In the genomic region with DNA sequence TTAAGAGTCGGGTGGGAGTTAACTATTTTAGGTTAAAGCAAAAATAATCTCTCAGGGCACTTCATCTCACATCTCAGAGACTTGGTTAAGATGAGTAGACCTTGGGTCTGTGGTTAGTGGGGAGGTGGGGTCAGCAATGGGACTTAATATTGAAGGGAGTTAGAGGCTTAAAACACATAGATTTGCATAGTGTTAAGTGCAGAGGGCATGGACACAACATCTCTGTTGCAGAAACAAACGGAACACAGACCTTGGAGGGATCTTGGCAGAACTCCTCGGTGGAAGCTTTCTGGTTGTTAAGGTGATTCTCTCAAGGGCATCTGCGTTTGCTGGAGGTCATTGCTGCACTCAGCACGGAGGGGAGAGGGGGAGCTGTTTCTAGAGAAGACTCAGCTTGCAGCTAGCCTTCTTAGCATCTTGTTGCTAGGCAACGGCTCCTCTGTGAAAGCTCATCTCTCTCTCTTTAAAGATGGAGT, we compare ENCODE assay signal across 8 mouse cellular contexts. TPM values are rescaled to one million over a fixed set of nuclear protein-coding genes. Genes with fewer than 3 reads are reported as not detected.
DNase-seq lines count a peak whose midpoint lies in the region; ATAC-seq and TF ChIP-seq lines count a peak whose summit lies in the region.

No protein-coding gene starts in this region.

- 6% methylated on average over 6 of the region's 6 CpGs for WGBS in embryonic facial prominence, embryonic 12.5 days
- 5% methylated on average over 6 of the region's 6 CpGs for WGBS in hindbrain, embryonic 13.5 days
- WGBS in midbrain, embryonic 14.5 days: 3% methylated on average over 6 of the region's 6 CpGs
- whole genome bisulfite sequencing in stomach, postnatal 0 days: 3% methylated on average over 6 of the region's 6 CpGs

- H3K4me2 ChIP-seq in embryonic facial prominence, embryonic 12.5 days (replicated peaks): peak overlapping the region; percentile 58
- peak overlapping the region; percentile 52 for H3K4me2 ChIP-seq in hindbrain, embryonic 13.5 days
- peak overlapping the region; percentile 62 for H3K4me2 ChIP-seq in midbrain, embryonic 14.5 days (ENCODE audit: low read length)
- H3K4me2 ChIP-seq in stomach, postnatal 0 days (replicated peaks; ENCODE audit: low read depth): peak overlapping the region; percentile 51

- no peak for TF ChIP-seq CTCF in left cerebral cortex, adult 2 months (IDR thresholded peaks at IDR 0.05)
- TF ChIP-seq CTCF in stomach, postnatal 0 days (IDR thresholded peaks at IDR 0.05; ENCODE audit: low read depth): no peak

- peak; percentile 68 for DNase-seq in CD4-positive, CD25-positive, alpha-beta regulatory T cell, adult 2 months (ENCODE audit: low read depth, low spot score)
- DNase-seq in NIH3T3 (ENCODE audit: low read depth): peak; percentile 28
- DNase-seq in left cerebral cortex, adult 2 months (ENCODE audit: extremely low spot score in 1 of 2, low spot score in 2 of 2): peak; percentile 65 to 70
- DNase-seq in midbrain, embryonic 14.5 days: peak; percentile 97
- DNase-seq in stomach, postnatal 0 days (ENCODE audit: low spot score): no peak

- no peaks in the 10 kb centered on the region for H3K36me3 ChIP-seq in embryonic facial prominence, embryonic 12.5 days
- no peaks in the 10 kb centered on the region for H3K36me3 ChIP-seq in hindbrain, embryonic 13.5 days
- H3K36me3 ChIP-seq in midbrain, embryonic 14.5 days (ENCODE audit: control insufficient read depth, insufficient read depth, low read length): no peaks in the 10 kb centered on the region
- no peaks in the 10 kb centered on the region for H3K36me3 ChIP-seq in stomach, postnatal 0 days (ENCODE audit: control insufficient read depth, insufficient read depth, low read length)

- peak overlapping the region; percentile 13; the same call in 1 of the 2 replicates for H3K4me3 ChIP-seq in embryonic facial prominence, embryonic 12.5 days
- peak overlapping the region; percentile 30 for H3K4me3 ChIP-seq in hindbrain, embryonic 13.5 days
- H3K4me3 ChIP-seq in left cerebral cortex, adult 2 months: peak overlapping the region; percentile 45
- H3K4me3 ChIP-seq in midbrain, embryonic 14.5 days (replicated peaks; ENCODE audit: low read depth, low read length): peak overlapping the region; percentile 19; the same call in 1 of the 2 replicates
- H3K4me3 ChIP-seq in stomach, postnatal 0 days (ENCODE audit: low read depth, low read length): no peak overlapping the region

- ATAC-seq in embryonic facial prominence, embryonic 12.5 days (ENCODE audit: insufficient number of reproducible peaks, insufficient read depth, low FRiP score, low TSS enrichment): peak; percentile 57
- peak; percentile 89 for ATAC-seq in hindbrain, embryonic 13.5 days (ENCODE audit: low FRiP score)
- peak; percentile 88 for ATAC-seq in midbrain, embryonic 14.5 days (ENCODE audit: low FRiP score, low TSS enrichment)
- ATAC-seq in stomach, postnatal 0 days (ENCODE audit: low FRiP score, low TSS enrichment): no peak; the same call in 1 of the 2 replicates
- no peak; the same call in 1 of the 2 replicates for ATAC-seq in megakaryocyte progenitor cell, adult 5-6 weeks (replicated peaks; ENCODE audit: poor library complexity)

- no peaks in the 10 kb centered on the region for H3K27me3 ChIP-seq in embryonic facial prominence, embryonic 12.5 days
- no peaks in the 10 kb centered on the region for H3K27me3 ChIP-seq in hindbrain, embryonic 13.5 days
- H3K27me3 ChIP-seq in midbrain, embryonic 14.5 days (ENCODE audit: control insufficient read depth, insufficient read depth, low read length): no peaks in the 10 kb centered on the region
- no peaks in the 10 kb centered on the region for H3K27me3 ChIP-seq in stomach, postnatal 0 days (ENCODE audit: control insufficient read depth, insufficient read depth, low read length)

- no peaks in the 10 kb centered on the region for H3K9me3 ChIP-seq in embryonic facial prominence, embryonic 12.5 days
- no peaks in the 10 kb centered on the region for H3K9me3 ChIP-seq in hindbrain, embryonic 13.5 days
- no peaks in the 10 kb centered on the region for H3K9me3 ChIP-seq in midbrain, embryonic 14.5 days (ENCODE audit: control insufficient read depth, low read length)
- H3K9me3 ChIP-seq in stomach, postnatal 0 days (ENCODE audit: control insufficient read depth, low read length): no peaks in the 10 kb centered on the region

- no peak overlapping the region for H3K9ac ChIP-seq in embryonic facial prominence, embryonic 12.5 days
- peak overlapping the region; percentile 35; the same call in 1 of the 2 replicates for H3K9ac ChIP-seq in hindbrain, embryonic 13.5 days
- H3K9ac ChIP-seq in midbrain, embryonic 14.5 days (replicated peaks; ENCODE audit: low read length): peak overlapping the region; percentile 17; the same call in 1 of the 2 replicates
- no peak overlapping the region for H3K9ac ChIP-seq in stomach, postnatal 0 days (ENCODE audit: low read length)

- no peak for TF ChIP-seq EP300 in stomach, postnatal 0 days (optimal IDR thresholded peaks at IDR 0.05)

- H3K27ac ChIP-seq in embryonic facial prominence, embryonic 12.5 days: no peak overlapping the region
- peak overlapping the region; percentile 88 for H3K27ac ChIP-seq in hindbrain, embryonic 13.5 days
- H3K27ac ChIP-seq in left cerebral cortex, adult 2 months: peak overlapping the region; percentile 91
- H3K27ac ChIP-seq in midbrain, embryonic 14.5 days (replicated peaks; ENCODE audit: low read depth, low read length): peak overlapping the region; percentile 92
- H3K27ac ChIP-seq in stomach, postnatal 0 days (replicated peaks): no peak overlapping the region

- intact Hi-C loops in left cerebral cortex, adult 2 months (cut with DNase I): loop anchor here (1.0 to 5.0 kb wide), 2 partner anchors 56 to 197 kb away; no protein-coding TSS in a partner anchor

- no peaks in the 10 kb centered on the region for H3K4me1 ChIP-seq in embryonic facial prominence, embryonic 12.5 days
- peaks cover 12% of the 10 kb centered on the region for H3K4me1 ChIP-seq in hindbrain, embryonic 13.5 days (replicated peaks)
- H3K4me1 ChIP-seq in midbrain, embryonic 14.5 days (ENCODE audit: control insufficient read depth, insufficient read depth, low read length): peaks cover 22% of the 10 kb centered on the region
- H3K4me1 ChIP-seq in stomach, postnatal 0 days (replicated peaks; ENCODE audit: control insufficient read depth, insufficient read depth): 0 out of 2 replicates have a peak, but pooled peaks cover 2% of the 10 kb centered on the region

RNA-seq across cellular contexts. Expression of a gene that starts 51.0 kb away (rescaled TPM):
- 0.41 and 0.96 TPM in 2 replicates for polyA plus RNA-seq in embryonic facial prominence, embryonic 12.5 days (2016; fragmentation: Nextera tagmentation; extraction: Ambion mirVana)
- 1.3 and 1.5 TPM in 2 replicates for polyA plus RNA-seq in hindbrain, embryonic 13.5 days (2015; fragmentation: Nextera tagmentation; extraction: Ambion mirVana)
- total RNA-seq in left cerebral cortex, adult 2 months (2021): 1 to 10 TPM; 2.3 to 2.6 TPM
- polyA plus RNA-seq in midbrain, embryonic 14.5 days (2014; fragmentation: Nextera tagmentation; extraction: Ambion mirVana): 1.3 and 2.3 TPM in 2 replicates
- polyA plus RNA-seq in stomach, postnatal 0 days (2015; fragmentation: Nextera tagmentation; extraction: Ambion mirVana): 0.34 and 0.50 TPM in 2 replicates
- not detected in 2 replicates for total RNA-seq in megakaryocyte progenitor cell, adult 5-6 weeks (2015)
- not detected in 2 replicates for total RNA-seq in megakaryocyte progenitor cell, adult 5-6 weeks (2017)

Comparison
In these comparisons a context has a peak if more than half of its experiments do, and no peak if none do; other contexts are left out.
1. ATAC-seq: peak in embryonic facial prominence, embryonic 12.5 days (single experiment), hindbrain, embryonic 13.5 days (single experiment) and midbrain, embryonic 14.5 days (single experiment); none in stomach, postnatal 0 days (single experiment) and megakaryocyte progenitor cell, adult 5-6 weeks (single experiment).
2. H3K27ac ChIP-seq: peak in hindbrain, embryonic 13.5 days (single experiment), left cerebral cortex, adult 2 months (single experiment) and midbrain, embryonic 14.5 days (single experiment); none in embryonic facial prominence, embryonic 12.5 days (single experiment) and stomach, postnatal 0 days (single experiment).
3. H3K9ac ChIP-seq: peak in hindbrain, embryonic 13.5 days (single experiment) and midbrain, embryonic 14.5 days (single experiment); none in embryonic facial prominence, embryonic 12.5 days (single experiment) and stomach, postnatal 0 days (single experiment).
4. Peak in every context shown above with its lines, with median percentiles within 50 percentile points of each other: H3K4me2 ChIP-seq.